Mouse (Mus musculus) urinary bladder, adult 2 months (tissue): ENCODE measurements around the gene AU040320. TPM values are rescaled to one million over a fixed set of nuclear protein-coding genes. Genes with fewer than 3 reads are reported as not detected.

Experiments used
- DNase-seq: peaks from one replicate; pipeline ENCODE4 v3.0.0; 2022; ENCODE audit warnings: low spot score
- polyA plus RNA-seq: library from polyadenylated mRNA; depleted of rRNA; stranded (reverse); fragments of >200 nt; gene quantifications from 2 replicates; pipeline ENCODE4 v1.2.3, GENCODE M21; 2012

The AU040320 gene
- polyA plus RNA-seq, 1 experiment = 20.6 TPM

DNA sequence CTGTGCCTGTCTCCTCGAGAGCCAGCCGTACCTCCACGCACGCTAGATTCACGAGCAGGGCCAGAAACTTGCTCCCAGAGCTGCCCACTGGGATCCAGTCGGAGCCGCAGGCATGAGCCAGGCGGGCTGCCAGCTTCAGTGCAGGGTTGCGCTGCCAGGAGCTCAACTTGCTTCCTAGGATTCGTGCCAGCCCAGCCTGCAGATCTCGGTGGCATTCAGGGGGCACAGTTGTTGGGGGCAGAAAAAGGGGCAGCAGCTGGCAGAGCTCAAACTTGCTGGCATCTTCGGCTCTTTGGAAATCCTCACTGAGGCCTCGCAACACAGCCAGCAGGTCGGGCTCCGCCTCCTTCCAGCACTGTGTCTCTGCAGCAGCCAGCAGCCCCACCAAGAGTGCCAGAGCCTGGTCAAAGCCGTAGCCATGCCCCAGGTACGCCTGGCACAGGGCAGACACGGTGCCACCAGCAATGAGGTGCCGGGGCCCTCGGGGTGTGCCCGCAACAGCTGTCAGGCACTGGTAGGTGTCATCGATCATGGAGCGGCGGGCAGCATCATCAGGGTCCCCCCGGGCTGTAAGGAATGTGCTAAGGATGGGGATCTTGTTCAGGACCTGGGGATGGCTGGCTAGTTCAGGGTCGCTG, 3.2 kb upstream of the AU040320 start:
- no peak for DNase-seq

DNA sequence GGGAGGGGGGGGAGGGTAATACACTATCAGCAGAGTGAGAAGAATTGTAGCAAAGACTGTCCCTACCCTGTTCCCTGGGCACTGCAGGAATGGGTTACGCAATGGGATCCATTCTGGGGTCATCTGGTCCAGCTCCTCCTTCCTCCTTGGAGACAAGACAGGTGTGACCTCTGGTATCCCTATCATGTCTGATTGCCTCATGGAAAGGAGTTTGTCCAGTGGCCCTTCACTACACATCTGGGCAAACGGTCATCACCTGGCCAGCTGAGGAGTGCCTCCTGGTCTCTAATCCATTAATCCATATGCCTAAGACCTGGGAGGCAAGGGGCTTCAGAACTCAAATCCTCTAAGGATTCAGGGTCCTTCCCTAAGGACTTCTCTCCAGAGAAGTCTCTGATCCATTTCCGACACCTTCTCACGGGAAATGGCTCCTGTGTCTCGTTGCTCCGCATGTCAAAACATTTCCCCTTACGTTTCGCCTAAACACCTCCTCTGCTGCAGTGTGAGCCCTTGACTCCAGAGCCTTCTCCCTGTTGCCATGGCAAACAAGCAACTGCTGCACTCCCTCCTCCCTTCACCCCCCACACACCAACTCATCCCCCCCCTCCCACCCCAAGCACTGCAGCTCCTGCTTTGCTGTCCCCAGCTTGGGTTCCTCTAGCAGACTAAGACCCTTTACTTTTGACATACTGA, 2.3 kb upstream of the AU040320 start:
- no peak for DNase-seq

DNA sequence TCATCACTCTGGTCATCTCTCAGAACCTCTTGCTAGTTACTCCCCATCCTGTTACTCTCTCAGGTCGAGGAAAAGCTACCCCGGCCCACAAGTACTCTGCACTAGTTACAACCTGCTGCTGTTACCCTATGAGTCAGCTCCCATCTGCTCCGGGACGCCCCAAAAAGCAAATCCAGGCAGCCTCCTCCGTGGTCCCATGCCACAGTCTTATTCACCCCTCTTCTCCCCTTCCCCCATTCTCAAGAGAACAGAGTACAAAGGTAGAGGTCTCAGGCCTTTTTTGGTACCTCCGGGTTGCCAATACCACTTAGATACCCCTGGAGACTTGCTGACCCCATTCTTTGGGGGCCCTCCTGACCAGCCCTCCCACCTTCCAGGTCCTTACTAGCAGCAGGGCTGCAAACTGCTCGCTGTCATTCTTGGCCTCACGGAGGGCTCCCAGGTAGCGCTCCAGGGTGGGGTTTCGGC, 1.8 kb upstream of the AU040320 start:
- DNase-seq = no peak

DNA sequence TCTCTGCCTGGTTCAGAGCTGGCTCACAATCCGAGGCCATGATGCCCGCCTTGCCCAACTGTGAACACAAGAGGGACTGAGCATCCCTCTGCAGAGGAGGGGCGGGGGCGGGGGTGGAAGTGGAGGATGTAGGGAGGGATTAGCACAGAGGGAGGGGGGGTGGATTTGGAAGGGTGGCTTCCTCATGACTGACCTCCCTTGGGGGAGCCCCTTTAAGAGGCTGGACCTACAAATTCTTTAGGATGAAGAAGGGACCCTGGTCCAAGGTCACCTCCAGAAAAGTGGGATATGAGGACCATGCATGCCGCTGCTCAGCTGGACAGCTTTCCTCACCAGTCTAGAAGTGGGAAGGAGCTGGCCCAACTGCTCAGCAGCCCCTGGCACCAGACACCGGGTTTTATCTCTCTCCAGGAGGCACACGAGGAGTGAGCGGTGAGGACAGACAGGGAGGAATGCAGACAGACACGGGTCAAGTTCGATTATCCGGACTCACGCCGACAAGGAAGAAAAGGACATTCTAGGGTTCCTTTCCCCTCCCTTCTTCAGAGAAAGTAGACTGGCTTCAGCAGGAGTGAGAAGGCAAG, 1.2 kb upstream of the AU040320 start:
- DNase-seq = no peak

DNA sequence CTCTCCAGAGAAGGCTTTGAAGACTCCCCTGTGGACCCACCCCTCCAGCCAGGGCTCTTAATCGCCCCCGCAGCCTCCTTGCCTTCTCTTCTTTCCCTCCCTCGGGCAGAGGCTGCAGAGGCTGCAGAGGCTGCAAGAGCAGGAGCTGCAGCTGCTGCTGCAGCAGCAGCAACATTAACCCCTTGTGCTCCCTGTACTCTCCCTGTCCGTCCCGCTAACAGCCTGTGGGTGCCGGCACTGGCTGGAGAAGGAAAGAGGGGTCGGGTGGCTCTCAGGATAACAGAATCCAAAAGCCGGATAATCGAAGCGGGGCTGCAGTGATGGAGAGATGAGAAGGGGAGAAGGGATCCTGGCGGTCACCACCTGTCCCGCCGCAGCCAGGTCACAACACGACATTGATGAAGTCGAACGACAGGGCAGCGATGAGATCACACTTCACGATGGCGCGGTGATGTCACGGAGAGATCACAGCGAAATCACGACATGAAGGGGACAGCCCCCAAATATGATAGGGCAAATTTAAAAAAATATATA, 669 bp upstream of the AU040320 start:
- no peak for DNase-seq

- DNase-seq = no peak
Measured at GRCm38 (mm10) chr4:126754231-126754611, 877 bp downstream of the AU040320 start.

DNA sequence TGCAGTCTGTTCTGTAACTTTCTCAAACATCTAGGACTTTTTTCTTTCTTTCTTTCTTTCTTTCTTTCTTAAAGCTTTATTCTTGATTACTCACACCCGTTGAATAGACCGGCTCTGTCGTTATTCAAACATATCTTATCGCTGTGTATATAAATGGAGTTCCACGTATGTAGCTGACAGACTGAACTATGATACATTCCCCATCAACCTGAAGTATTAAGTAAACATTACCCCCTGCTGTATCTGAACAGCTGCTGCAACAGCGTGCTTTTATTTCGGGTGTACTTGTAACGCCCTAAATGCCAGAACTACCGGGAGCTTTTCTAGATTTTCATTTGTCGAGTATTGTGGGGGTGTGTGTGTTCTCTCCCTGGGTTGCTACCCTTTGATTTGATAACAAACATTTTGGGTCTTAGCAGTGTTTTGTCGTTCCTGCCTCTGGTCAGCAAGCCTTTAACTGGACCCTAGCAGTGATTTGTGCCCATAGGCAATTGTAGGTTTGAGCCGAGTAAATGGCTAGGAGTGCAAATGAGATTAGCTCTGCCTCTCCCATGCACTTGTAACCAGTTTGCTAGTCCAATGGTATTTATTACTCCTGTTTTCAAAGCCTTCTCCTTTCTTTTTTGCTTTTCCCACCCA, 1.5 kb downstream of the AU040320 start:
- no peak for DNase-seq

DNA sequence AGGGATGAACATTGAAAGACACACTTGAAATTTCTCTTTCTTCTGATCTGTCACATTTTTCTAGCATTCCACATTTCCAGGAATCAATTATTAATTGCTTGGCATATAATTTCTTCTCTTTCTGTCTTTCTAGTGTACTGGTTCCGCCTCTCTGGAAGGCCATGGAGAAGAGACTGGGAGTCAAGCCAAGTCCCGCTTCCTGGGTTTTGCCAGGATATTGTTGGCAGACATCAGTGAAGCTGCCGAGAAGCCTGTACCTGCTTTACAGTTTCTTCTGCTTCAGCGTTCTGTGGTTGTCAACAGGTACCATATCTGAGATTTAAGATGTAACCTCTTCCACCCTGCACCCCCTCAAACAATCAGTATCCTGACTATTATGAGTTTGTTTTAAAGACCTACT, 3.4 kb downstream of the AU040320 start:
- DNase-seq = no peak

DNA sequence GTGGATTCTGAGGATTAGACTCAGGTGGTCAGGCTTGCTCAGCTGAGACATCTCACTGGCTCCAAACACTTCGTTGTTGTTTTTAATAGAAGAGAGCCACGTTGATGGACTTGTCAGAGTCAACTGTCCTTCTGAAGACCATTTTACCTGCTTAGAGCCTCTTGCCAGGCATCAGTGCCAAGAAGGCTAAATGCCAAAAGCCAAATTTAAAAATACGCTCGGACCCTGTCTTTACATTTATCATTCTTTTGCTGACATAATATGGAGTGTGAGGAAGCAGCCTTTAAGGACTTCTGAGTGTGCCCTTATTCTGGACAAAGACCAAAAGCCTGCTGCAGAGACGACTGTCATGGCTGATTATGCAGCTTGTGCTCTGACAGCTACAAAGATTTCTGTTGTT, 5.0 kb downstream of the AU040320 start:
- no peak for DNase-seq

GRCm38 (mm10) chr4:126759435-126759834, 6.1 kb downstream of the AU040320 start:
- no peak for DNase-seq

GRCm38 (mm10) chr4:126762586-126763359, 9.4 kb downstream of the AU040320 start:
- DNase-seq = no peak

DNA sequence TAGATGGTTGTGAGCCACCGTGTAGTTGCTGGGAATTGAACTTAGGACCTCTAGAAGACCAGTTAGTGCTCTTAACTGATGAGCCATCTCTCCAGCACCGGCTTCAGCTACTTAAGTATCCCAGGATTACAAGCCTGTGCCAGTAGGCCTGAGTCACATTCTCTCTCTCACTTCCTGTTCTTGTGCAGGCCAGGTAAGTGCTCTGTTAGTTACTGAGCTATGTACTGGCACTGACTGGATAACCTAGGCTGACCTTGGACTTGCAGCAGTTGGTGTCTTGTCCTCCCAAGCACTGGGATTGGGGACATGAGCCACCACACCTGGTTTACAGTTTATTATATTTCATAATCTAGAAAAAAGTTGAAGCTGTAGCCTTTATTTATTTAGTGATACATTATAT, 10.1 kb downstream of the AU040320 start:
- DNase-seq = no peak

GRCm38 (mm10) chr4:126769800-126770563, 16.6 kb downstream of the AU040320 start:
- DNase-seq = no peak

DNA sequence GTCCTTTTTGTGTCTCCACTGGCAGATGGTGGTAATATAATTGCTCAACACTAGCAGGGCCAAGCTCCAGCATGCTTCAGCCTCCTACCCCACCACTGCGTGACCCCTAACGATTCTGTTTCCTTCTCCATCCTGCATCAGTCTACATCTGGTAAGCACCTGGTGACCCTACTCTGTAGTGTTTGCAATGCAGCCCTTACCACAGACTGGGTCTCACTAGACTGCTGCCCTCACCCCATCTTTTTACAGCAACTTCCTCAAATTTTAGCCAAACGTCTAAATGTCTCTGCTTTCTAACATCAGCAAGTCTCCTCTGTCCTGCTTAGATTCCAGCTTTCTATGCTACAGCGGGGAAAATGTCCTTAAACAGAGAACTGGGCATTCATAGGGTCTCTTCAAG, 17.5 kb downstream of the AU040320 start:
- no peak for DNase-seq

- DNase-seq = no peak
Measured at GRCm38 (mm10) chr4:126773871-126774270, 20.5 kb downstream of the AU040320 start.

- no peak for DNase-seq
Measured at GRCm38 (mm10) chr4:126775182-126775581, 21.8 kb downstream of the AU040320 start.

DNA sequence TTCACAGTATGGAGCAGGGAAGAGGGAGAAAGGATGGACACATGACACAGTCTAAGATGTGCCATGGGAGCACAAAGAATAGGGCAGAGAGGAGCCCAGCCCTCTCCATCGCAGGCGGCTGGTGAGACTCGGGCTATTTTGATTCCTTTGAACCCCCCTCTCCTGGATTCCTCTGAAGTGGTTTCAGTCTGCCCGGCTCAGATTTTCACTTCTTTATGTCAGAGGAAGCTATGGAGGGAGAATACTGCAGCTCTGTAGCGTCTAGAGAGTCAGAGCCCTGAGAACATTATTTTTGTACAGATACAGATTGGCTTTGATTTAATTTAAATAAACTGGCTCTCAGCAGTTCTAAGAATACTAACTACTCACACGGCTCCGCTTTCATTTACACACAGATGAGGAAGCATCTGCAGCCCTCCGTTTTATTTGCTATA, 25.8 kb downstream of the AU040320 start:
- no peak for DNase-seq

DNA sequence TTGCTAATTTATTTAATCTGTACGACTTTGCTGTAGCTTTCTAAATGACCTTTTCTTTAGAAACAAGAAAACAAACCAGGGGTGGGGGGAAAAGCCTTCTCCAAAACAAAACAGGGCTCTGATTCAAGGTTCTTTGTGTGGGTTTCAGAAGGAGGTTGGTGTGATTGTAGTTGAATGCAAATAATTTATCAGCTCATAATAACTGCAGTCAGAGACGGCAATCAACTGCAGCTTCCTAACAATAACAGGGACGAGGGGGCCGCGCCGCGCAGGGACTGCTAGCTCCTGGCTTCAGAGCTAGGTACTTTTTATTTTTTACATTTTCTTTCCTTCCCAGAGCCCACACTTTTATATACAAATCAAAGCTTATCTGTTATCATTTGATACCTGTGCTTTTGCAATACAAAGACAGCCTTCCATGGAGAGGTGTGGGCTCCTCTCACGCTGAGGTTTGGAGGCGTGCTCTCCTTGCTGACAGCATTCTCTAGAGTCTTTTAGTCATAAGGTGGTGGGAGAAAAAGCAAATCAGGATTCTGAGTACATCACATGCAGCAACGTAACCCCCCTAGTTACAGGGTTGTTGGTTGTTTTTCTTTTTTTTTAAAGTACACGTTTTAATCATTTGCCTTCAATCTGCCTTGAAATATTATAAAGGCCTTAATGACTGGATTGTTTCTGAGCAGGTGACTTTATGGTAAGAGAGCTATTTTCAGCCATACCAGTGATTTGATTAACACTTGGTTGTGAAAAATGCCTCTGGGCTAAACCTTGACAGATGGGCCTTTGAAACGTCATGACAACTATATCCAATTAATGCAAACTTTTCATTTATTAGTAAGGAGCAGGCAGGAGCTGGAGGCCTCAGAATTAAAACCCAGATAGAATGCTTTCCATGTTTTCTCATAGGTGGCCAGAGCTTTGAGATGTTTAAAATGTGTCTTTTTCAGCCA, 26.8 kb downstream of the AU040320 start:
- no peak for DNase-seq

GRCm38 (mm10) chr4:126781871-126782270, 28.5 kb downstream of the AU040320 start:
- DNase-seq = no peak

- DNase-seq = no peak
Measured at GRCm38 (mm10) chr4:126782512-126782911, 29.2 kb downstream of the AU040320 start.
